Mouse (Mus musculus) bone marrow macrophage, adult 2 months (primary cell): Measurements from ENCODE around the gene Smurf1. TPM values are rescaled to one million over a fixed set of nuclear protein-coding genes. Genes with fewer than 3 reads are reported as not detected.

Experiments used
- H3K27ac ChIP-seq: 2 replicates; pipeline ENCODE4 v1.5.1; 2012; ENCODE audit warnings: low read depth, low read length; ENCODE audit not compliant: insufficient read depth
- H3K4me1 ChIP-seq: 2 replicates; pipeline ENCODE4 v1.6.1; 2012; ENCODE audit warnings: low read length; ENCODE audit not compliant: control insufficient read depth, insufficient read depth
- H3K4me3 ChIP-seq: 2 replicates; pipeline ENCODE4 v1.5.1; 2012; ENCODE audit warnings: mild to moderate bottlenecking, low read length, moderate library complexity; ENCODE audit not compliant: insufficient read depth
- CTCF ChIP-seq: IDR thresholded peaks from 2 replicates; pipeline ENCODE4 v1.5.1; 2012; ENCODE audit warnings: low read depth, mild to moderate bottlenecking, low read length, moderate library complexity
- POLR2A ChIP-seq: IDR thresholded peaks from 2 replicates; pipeline ENCODE4 v1.6.1; 2012; ENCODE audit warnings: mild to moderate bottlenecking, low read depth, low read length, borderline replicate concordance
- polyA plus RNA-seq: library from polyadenylated mRNA; stranded (reverse); fragments of >200 nt; gene quantifications from 2 replicates; pipeline ENCODE4 v1.2.4, GENCODE M21; 2012; ENCODE audit not compliant: missing spikeins, insufficient read depth, insufficient read length

Smurf1 gene
- polyA plus RNA-seq, 1 experiment, result 11.5 TPM

GRCm38 (mm10) chr5:144859284-144859683, 106.4 kb downstream of the Smurf1 start:
- TF ChIP-seq POLR2A (no peak), CTCF (no peak)
- no peaks in the 10 kb centered on the region for H3K4me1 ChIP-seq
- H3K27ac ChIP-seq, result no peak overlapping the region
- no peak overlapping the region for H3K4me3 ChIP-seq

- no peak overlapping the region for H3K4me3 ChIP-seq
- H3K4me1 ChIP-seq, result no peaks in the 10 kb centered on the region
- no peak for TF ChIP-seq CTCF
- no peak for TF ChIP-seq POLR2A
- no peak overlapping the region for H3K27ac ChIP-seq
Observed at GRCm38 (mm10) chr5:144858527-144858926, 107.1 kb downstream of the Smurf1 start.

- no peak overlapping the region for H3K27ac ChIP-seq
- TF ChIP-seq CTCF (no peak), POLR2A (no peak)
- no peaks in the 10 kb centered on the region for H3K4me1 ChIP-seq
- H3K4me3 ChIP-seq, result no peak overlapping the region
Observed at GRCm38 (mm10) chr5:144855936-144856335, 109.7 kb downstream of the Smurf1 start.

GRCm38 (mm10) chr5:144853931-144854330, 111.7 kb downstream of the Smurf1 start:
- H3K4me1 ChIP-seq, result no peaks in the 10 kb centered on the region
- TF ChIP-seq POLR2A, result no peak
- no peak for TF ChIP-seq CTCF
- H3K27ac ChIP-seq, result no peak overlapping the region
- no peak overlapping the region for H3K4me3 ChIP-seq

GRCm38 (mm10) chr5:144851820-144852219, 113.8 kb downstream of the Smurf1 start:
- H3K27ac ChIP-seq, result no peak overlapping the region
- no peak overlapping the region for H3K4me3 ChIP-seq
- TF ChIP-seq CTCF (peak; percentile 42; the same call in 1 of the 2 replicates), POLR2A (no peak)
- no peaks in the 10 kb centered on the region for H3K4me1 ChIP-seq

- no peaks in the 10 kb centered on the region for H3K4me1 ChIP-seq
Observed at GRCm38 (mm10) chr5:144849932-144850331, 115.7 kb downstream of the Smurf1 start.

GRCm38 (mm10) chr5:144848735-144849134, 116.9 kb downstream of the Smurf1 start:
- H3K27ac ChIP-seq, result no peak overlapping the region
- no peaks in the 10 kb centered on the region for H3K4me1 ChIP-seq
- H3K4me3 ChIP-seq, result no peak overlapping the region
- TF ChIP-seq CTCF, result no peak
- no peak for TF ChIP-seq POLR2A

More at GRCm38 (mm10) chr5:144849932-144850331, 115.7 kb downstream of the Smurf1 start:
- TF ChIP-seq CTCF, result no peak
- no peak for TF ChIP-seq POLR2A
- no peak overlapping the region for H3K27ac ChIP-seq
- no peak overlapping the region for H3K4me3 ChIP-seq

DNA sequence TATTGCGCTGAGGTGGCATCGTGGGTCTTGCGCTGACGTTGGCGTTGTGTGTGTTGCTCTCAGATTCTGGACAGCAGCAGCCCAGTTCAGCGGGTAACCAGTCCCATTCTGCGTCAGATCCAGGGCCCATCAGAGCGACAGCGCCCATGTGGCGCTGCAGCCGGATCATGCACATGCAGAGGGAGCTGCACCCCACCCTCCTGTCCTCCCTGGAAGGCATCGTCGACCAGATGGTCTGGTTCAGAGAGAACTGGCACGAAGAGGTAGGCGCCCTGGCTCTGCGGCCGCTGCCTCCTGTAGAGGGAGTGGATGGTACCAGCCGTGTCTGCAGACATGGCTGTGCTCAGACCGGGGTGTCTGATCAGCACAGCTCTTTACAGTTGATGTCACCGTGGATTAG, 120.3 kb downstream of the Smurf1 start:
- H3K4me3 ChIP-seq, result no peak overlapping the region

DNA sequence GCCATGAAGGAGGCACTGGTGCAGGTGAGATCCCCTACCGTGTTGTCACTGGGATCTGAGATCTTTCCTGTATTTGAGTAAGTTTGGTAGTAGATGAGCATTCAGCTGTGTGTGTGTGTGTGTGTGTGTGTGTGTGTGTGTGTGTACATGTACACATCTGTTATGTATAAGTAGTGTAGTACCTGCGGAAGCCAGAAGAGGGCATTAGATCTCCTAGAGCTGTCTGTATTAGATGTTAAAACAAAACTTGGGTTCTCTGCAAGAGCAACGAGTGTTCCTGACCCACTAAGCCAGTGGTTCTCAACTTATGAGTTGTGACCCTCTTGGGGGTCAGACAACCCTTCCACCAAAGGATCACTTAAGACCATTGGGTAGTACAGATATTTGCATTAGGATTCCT, 129.5 kb downstream of the Smurf1 start:
- Histone ChIP-seq H3K27ac (no peak overlapping the region), H3K4me3 (no peak overlapping the region), H3K4me1 (peaks cover 10% of the 10 kb centered on the region)
- TF ChIP-seq CTCF (no peak), POLR2A (no peak)

More for the DNA sequence above, 120.3 kb downstream of the Smurf1 start:
- H3K27ac ChIP-seq, result no peak overlapping the region
- TF ChIP-seq CTCF (no peak), POLR2A (no peak)
- H3K4me1 ChIP-seq, result no peaks in the 10 kb centered on the region

GRCm38 (mm10) chr5:144831840-144832469, 133.7 kb downstream of the Smurf1 start:
- H3K4me1 ChIP-seq, result peaks cover 10% of the 10 kb centered on the region
- 0 out of 2 replicates have a peak overlapping the region, but pooled peaks have one; percentile 8 for H3K27ac ChIP-seq
- no peak overlapping the region for H3K4me3 ChIP-seq
- TF ChIP-seq CTCF (no peak), POLR2A (no peak)
